Mouse (Mus musculus) kidney, adult 2 months (tissue): ENCODE results near the gene Olfr222. TPM values are rescaled to one million over a fixed set of nuclear protein-coding genes. Genes with fewer than 3 reads are reported as not detected.

ENCODE experiments used
- DNase-seq: peaks from one replicate; pipeline ENCODE4 v3.0.0; 2021
- H3K27ac ChIP-seq: fragments of 200-500 bp; 2 replicates; pipeline ENCODE4 v1.5.1; 2012; ENCODE audit warnings: low read depth, low read length, control low read depth, inconsistent platforms; ENCODE audit not compliant: insufficient read depth
- H3K27me3 ChIP-seq: fragments of 200-500 bp; replicated peaks from 2 replicates; pipeline ENCODE4 v1.6.1; 2012; ENCODE audit warnings: mild to moderate bottlenecking, moderate library complexity, low read length, inconsistent platforms; ENCODE audit not compliant: control insufficient read depth, insufficient read depth
- H3K36me3 ChIP-seq: fragments of 200-500 bp; 2 replicates; pipeline ENCODE4 v1.6.1; 2012; ENCODE audit warnings: mild to moderate bottlenecking, moderate library complexity, low read length, inconsistent platforms; ENCODE audit not compliant: control insufficient read depth, insufficient read depth
- H3K4me1 ChIP-seq: fragments of 200-500 bp; 2 replicates; pipeline ENCODE4 v1.6.1; 2011; ENCODE audit warnings: low read length; ENCODE audit not compliant: control insufficient read depth, insufficient read depth
- H3K4me3 ChIP-seq: fragments of 200-500 bp; 2 replicates; pipeline ENCODE4 v1.5.1; 2011; ENCODE audit warnings: mild to moderate bottlenecking, low read depth, low read length, control low read depth; ENCODE audit not compliant: insufficient read depth
- CTCF ChIP-seq: fragments of 200-500 bp; conservative IDR thresholded peaks from 2 replicates; pipeline ENCODE4 v1.5.1; 2011; ENCODE audit warnings: low read depth, mild to moderate bottlenecking, control low read depth, low read length, moderate library complexity, mixed read lengths; ENCODE audit not compliant: insufficient read depth, insufficient read length
- POLR2A ChIP-seq: fragments of 200-500 bp; IDR thresholded peaks from one replicate; pipeline ENCODE4 v1.6.1; 2011; ENCODE audit warnings: low read depth, low read length, control low read depth
- WGBS: fragments of 180-500 bp; shearing (Covaris S2); methylation state at CpG from one replicate; pipeline ENCODE4 v1.1.7; 2018; 5-methylcytosine and 5-hydroxymethylcytosine counted together
- polyA plus RNA-seq: library from polyadenylated mRNA; depleted of rRNA; stranded (reverse); fragments of >200 nt; gene quantifications from 2 replicates; pipeline ENCODE4 v1.2.3, GENCODE M21; 2012

Gene Olfr222
- polyA plus RNA-seq, 1 experiment = not detected

- WGBS = 39% methylated on average over 7 of the region's 7 CpGs
- Histone ChIP-seq H3K4me3 (no peak overlapping the region), H3K27me3 (no peaks in the 10 kb centered on the region), H3K4me1 (no peaks in the 10 kb centered on the region), H3K27ac (no peak overlapping the region), H3K36me3 (no peaks in the 10 kb centered on the region)
- peak; percentile 43 for DNase-seq
- TF ChIP-seq CTCF (no peak), POLR2A (no peak)
Observed at GRCm38 (mm10) chr11:59599211-59599610, 23.2 kb upstream of the Olfr222 start.

GRCm38 (mm10) chr11:59596950-59597349, 20.9 kb upstream of the Olfr222 start:
- Histone ChIP-seq H3K27ac (no peak overlapping the region), H3K4me1 (no peaks in the 10 kb centered on the region), H3K4me3 (no peak overlapping the region), H3K27me3 (no peaks in the 10 kb centered on the region), H3K36me3 (no peaks in the 10 kb centered on the region)
- TF ChIP-seq POLR2A (no peak), CTCF (no peak)
- DNase-seq = no peak
- WGBS = 84% methylated on average over 8 of the region's 8 CpGs

- DNase-seq = no peak
- H3K4me3 ChIP-seq = no peak overlapping the region
- H3K27me3 ChIP-seq = no peaks in the 10 kb centered on the region
- H3K4me1 ChIP-seq = no peaks in the 10 kb centered on the region
- 0 out of 2 replicates have a peak, but pooled peaks have one; percentile 20 for TF ChIP-seq CTCF
- no peak for TF ChIP-seq POLR2A
- WGBS = 36% methylated on average over 4 of the region's 4 CpGs
- H3K36me3 ChIP-seq = no peaks in the 10 kb centered on the region
- H3K27ac ChIP-seq = no peak overlapping the region
Observed at GRCm38 (mm10) chr11:59596091-59596490, 20.1 kb upstream of the Olfr222 start.

- Histone ChIP-seq H3K4me1 (no peaks in the 10 kb centered on the region), H3K4me3 (no peak within 1 kb of the TSS), H3K36me3 (no peaks in the 10 kb centered on the region), H3K27me3 (no peaks in the 10 kb centered on the region), H3K27ac (no peak within 1 kb of the TSS)
- no peak for TF ChIP-seq POLR2A
- no peak for TF ChIP-seq CTCF
- 80% methylated on average over 6 of the region's 6 CpGs for WGBS
- no peak for DNase-seq
Observed at GRCm38 (mm10) chr11:59593189-59593588, 17.2 kb upstream of the Olfr222 start, which contains the start of gene Olfr223. TSS of gene Olfr223 (minus strand) at chr11:59593289.

- H3K4me1 ChIP-seq = no peaks in the 10 kb centered on the region
- H3K27ac ChIP-seq = no peak overlapping the region
- DNase-seq = no peak
- no peaks in the 10 kb centered on the region for H3K36me3 ChIP-seq
- WGBS = 92% methylated on average over 8 of the region's 8 CpGs
- TF ChIP-seq CTCF (no peak), POLR2A (no peak)
- no peaks in the 10 kb centered on the region for H3K27me3 ChIP-seq
- no peak overlapping the region for H3K4me3 ChIP-seq
Observed at GRCm38 (mm10) chr11:59589496-59589895, 13.5 kb upstream of the Olfr222 start.

GRCm38 (mm10) chr11:59584539-59584938, 8.5 kb upstream of the Olfr222 start:
- no peak for TF ChIP-seq CTCF
- TF ChIP-seq POLR2A = no peak
- H3K27me3 ChIP-seq = no peaks in the 10 kb centered on the region; the same call in 1 of the 2 replicates
- no peak overlapping the region for H3K27ac ChIP-seq
- no peak overlapping the region for H3K4me3 ChIP-seq
- peak; percentile 8 for DNase-seq
- H3K4me1 ChIP-seq = no peaks in the 10 kb centered on the region
- H3K36me3 ChIP-seq = no peaks in the 10 kb centered on the region
- 17% methylated on average over 6 of the region's 6 CpGs for WGBS

- H3K4me3 ChIP-seq = no peak overlapping the region
- no peak overlapping the region for H3K27ac ChIP-seq
- peaks cover 1% of the 10 kb centered on the region; the same call in 1 of the 2 replicates for H3K27me3 ChIP-seq
- 26% methylated on average over 9 of the region's 9 CpGs for WGBS
- peak; percentile 7 for DNase-seq
- H3K4me1 ChIP-seq = no peaks in the 10 kb centered on the region
- TF ChIP-seq POLR2A = no peak
- no peaks in the 10 kb centered on the region for H3K36me3 ChIP-seq
Observed at GRCm38 (mm10) chr11:59575726-59576125, 309 bp downstream of the Olfr222 start.

GRCm38 (mm10) chr11:59569306-59569705, 6.7 kb downstream of the Olfr222 start:
- Histone ChIP-seq H3K27ac (no peak overlapping the region), H3K4me1 (no peaks in the 10 kb centered on the region), H3K4me3 (no peak overlapping the region), H3K36me3 (no peaks in the 10 kb centered on the region), H3K27me3 (no peaks in the 10 kb centered on the region)
- WGBS = 60% methylated on average over 3 of the region's 3 CpGs
- TF ChIP-seq CTCF (peak; percentile 67), POLR2A (no peak)
- peak; percentile 7 for DNase-seq
